Mouse (Mus musculus): ENCODE results near the gene Slc44a5.
"Not testable (repeated sequence)": the region's sequence is repeated elsewhere in the genome, so short reads cannot be mapped to it uniquely, and the experiment has no call there.

Gene Slc44a5

DNA sequence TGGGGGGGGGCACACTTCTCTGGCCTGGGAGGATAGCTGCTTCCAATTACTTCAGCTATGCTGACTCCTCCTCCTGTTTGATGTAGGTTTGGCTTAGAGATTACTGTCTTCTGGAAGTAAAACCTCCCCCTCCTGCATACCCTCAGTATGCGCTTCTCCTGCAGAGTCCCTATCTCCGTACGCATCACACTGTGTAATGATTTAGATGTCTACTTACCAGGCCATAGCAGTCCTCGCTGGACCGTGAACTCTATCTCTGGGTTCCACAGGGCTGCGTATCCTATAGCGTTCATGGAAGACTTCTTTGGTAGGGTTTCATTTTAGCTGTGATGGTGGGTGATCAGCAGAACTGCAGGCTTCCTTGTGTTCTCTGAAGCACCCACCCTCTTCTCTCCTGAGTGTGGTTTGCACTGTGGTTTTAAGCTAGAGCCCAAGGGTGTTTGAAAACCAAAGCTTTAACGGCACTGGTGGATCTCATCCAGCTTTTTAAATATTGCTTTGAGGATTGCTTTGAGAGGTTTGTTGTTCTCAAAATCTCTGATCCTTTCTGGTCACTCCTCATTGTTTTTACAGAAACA is 120.6 kb downstream of the Slc44a5 start:
- DNase-seq (ENCODE audit: low read depth, low spot score) = no peak

DNA sequence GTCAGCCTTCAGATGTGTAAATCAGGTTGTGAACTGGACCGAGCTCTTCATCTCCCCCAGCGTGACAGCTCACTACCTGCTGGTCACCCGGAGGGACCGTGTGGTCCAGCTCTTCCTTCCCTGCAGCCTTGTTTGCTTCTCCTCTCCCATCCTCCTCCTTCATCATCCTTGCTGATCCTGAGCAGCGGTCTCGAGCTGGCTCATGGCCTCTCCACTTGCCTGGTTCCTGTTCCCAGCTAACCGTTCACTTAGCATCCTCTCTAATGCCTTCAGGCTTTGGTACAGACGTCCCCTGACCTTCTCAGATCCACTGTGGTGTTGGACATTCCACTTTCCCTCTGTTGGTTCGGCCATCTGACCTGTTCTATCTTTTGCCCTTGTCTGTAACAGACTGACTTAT is 128.4 kb downstream of the Slc44a5 start:
- no peak for DNase-seq (ENCODE audit: low read depth, low spot score)

DNA sequence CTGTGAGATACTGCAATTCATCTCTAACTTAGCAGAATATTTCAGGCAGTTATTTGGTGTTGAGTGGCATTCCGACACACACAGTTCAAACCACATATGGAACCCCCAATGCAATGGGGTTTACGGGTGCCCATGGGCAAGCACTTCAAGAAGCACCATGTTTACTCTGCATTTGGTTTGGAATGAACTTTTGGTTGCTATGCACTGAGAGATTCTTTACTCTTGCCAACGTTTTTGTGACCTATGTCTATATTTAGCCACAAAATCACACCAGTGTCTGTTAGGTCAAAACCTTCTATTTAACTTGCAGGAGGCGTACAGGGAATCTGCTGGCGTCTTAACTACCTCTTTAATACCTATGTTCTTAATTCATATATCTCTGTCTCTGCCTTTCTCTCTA is 137.3 kb downstream of the Slc44a5 start:
- DNase-seq (ENCODE audit: low read depth, low spot score) = no peak

DNA sequence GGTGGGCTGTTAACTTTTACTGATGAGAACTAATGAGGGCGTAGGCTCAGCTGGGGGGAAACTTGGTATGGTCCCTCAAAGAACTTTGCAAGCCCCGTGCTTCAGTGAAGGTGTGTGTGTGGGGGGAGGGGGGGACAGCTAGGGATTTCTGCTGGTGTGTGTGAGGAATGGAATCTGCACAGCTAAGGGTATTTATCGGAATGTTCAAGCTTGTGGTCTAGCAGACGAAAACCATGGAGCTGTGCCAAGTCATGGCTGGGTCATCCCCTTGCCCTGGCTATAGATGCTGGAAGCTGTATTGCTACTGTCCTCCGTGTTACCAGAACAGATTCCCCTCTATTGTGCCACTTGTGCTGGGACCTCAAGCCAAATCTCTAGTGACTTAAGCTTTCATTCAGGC is 138.0 kb downstream of the Slc44a5 start:
- DNase-seq (ENCODE audit: low read depth, low spot score) = no peak

DNA sequence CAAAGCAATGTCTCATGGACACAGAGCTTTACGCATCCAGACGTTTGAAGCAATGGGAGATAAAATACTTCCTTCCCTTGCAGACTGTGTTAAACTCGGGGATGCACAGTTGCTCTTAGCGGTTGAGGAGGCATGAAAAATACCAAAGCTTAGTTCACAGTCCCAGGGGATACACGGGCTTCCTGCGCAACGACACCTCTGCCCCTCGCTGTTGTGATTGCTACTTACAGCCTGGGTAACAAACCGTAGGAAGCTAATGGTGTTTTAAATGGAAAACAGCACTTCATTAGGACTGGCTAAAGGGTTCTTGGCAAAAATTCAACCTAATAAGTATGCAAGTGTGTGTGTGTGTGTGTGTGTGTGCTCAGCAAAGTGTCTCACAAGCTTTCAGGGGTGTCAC is 141.8 kb downstream of the Slc44a5 start:
- no peak for DNase-seq (ENCODE audit: low read depth, low spot score)

DNA sequence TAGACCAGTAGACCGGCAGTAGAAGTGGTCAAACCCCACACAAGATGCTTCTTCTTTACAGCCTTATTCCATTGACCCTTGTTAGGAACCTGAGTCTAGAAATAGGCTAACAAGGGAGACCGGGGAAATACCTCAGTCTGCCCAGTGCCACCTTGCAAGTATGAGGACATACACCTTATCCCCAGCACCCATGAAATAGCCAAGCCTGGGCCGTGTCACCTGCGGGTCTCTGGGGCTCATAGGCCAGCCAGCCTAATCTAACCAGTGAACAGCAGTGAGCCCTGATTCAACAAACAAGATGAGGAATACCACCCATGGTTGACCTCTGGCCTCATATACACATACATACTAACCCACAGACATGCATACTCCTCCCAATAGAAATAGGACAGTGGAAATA is 142.2 kb downstream of the Slc44a5 start:
- no peak for DNase-seq (ENCODE audit: low read depth, low spot score)

DNA sequence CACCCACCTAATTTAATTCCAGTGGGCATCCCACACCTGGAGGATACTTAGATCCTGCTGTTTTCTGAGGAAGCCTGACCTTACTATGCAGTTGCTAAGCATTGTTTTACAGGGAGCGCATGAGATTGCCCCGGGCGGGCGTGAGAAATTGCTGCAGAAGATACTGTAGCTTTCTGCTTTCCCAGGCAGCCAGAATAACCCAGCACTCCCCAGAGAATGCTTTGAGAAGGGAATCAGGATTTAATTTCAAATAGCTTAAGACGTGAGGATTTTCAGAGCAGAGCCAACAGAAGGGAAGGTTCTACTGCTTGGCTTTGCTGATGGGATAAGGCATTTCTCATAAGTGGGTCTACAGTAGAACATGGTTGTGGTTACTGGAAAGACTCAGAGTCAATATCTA is 142.8 kb downstream of the Slc44a5 start:
- no peak for DNase-seq (ENCODE audit: low read depth, low spot score)

DNA sequence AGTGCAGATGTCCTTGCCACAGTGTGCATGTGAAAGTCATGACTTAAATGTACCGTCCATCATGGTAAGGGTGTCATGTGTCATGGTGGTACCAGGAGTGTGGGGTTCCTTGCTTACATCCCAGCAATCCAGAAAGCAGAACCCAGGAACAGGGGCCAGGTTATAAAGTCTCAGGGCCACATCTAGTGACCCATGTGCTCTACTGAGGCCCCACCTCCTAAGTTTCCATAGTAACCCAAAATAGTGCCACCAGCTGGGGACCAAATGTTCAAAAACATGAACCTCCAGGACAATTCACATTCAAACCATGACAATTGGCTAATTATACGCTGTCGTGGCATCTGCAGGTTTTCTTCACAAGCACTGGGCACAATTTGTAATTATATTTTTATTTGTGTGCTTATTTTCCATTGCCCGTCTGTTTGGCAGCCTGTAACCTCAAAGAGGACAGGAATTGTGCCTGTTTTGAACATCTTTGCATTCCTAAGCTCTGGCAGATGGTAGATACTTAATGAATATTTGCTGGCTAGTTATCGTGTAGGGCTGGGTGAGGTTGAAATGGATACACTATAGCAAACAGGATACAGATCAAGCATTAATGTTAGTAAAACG is 145.9 kb downstream of the Slc44a5 start:
- DNase-seq (ENCODE audit: low read depth, low spot score) = no peak

DNA sequence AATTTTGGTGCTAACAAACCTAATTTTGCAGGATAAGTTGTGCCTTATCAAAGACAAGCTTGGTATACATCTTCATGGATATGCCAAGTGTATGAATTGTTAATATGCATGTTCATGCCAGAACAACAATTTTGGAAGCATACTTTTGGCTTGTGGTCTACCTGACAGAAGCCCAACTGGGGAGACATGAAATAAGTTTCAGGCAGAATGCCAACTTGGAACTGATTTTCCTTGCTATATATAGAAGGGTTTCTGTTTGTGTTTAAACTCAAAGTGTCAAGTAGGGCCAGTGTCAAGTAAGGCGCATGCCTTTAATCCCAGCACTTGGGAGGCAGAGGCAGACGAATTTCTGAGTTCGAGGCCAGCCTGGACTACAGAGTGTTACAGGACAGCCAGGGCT is 149.3 kb downstream of the Slc44a5 start:
- no peak for DNase-seq (ENCODE audit: low read depth, low spot score)

DNA sequence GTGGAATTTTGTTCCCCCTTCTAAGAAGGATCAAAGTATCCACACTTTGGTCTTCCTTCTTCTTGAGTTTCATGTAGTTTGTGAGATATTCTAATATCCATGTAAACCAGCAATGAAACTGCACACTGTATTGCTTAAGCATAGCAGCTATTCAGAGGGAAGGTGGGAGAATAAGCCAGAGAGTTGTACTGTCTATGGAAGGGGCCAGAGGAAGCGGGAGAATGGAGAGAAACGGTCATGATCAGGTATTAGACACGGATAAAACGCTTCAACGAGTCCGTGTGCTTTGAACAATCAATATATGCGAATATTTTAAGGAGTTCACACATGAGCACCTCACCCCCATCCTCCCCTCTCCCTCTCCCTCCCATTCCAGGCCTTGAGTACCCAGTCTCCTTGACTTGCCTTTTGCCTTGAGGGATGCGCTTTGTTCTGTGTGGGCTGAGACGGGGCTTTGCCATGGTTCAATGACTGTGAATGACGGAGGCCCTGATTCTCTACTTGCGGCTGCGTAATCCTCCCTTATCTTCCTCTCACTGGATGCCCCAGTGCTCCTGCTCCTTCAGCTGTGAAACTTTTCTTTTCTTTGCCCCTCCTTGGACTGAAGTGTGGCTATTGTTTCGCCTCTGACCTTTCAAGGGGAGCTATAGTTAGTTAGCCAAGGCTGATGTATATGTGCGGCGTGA is 151.8 kb downstream of the Slc44a5 start:
- no peak for DNase-seq (ENCODE audit: low read depth, low spot score)

DNA sequence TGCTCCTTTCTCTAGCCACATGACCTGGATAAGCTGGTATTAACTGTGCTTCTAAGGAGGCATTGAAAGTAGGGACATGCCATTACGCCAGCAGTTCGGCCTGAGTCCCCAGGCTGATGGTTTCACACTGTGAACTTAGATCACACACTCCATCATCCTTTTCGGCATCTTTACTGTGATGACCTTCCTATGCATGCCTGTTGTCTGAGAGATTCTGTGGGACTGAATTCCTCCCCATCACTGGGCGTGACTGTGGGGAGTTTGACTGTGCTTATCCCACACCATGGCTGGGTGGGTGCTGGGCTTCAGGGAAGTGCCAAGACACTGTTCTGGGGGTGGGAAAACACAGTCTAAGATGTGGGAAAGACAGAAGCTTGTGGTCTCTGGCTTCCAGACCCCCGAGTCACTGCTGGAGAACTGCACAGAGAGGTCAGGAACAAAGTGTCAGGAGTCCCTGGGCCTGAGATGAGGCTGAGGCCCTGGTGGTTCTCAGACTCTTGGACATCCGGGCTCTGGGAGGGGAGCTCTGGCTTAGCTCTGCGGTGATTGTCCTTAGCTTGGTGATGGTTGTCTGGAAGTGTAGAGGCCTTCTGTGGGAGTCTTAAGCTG is 152.6 kb downstream of the Slc44a5 start:
- no peak for DNase-seq (ENCODE audit: low read depth, low spot score)

DNA sequence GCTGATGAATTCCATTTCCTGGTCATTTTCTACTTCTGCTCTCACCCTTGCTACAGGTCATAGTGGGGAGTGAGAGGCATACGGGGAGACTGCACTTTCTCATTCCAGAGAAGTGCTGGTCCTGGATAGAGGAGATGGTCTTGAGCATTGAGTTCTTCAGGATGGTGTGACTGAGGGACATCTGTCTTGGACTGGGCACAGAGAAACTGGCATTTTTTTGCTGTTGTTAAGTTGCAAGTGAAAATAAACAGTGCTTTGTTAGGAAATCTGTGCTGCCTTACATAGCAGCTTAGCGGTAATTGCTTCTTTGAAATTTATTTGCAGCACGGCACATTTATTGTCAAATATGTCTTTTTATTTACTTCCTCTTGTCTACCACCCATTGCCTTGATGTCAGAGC is 154.0 kb downstream of the Slc44a5 start:
- DNase-seq (ENCODE audit: low read depth, low spot score) = no peak

DNA sequence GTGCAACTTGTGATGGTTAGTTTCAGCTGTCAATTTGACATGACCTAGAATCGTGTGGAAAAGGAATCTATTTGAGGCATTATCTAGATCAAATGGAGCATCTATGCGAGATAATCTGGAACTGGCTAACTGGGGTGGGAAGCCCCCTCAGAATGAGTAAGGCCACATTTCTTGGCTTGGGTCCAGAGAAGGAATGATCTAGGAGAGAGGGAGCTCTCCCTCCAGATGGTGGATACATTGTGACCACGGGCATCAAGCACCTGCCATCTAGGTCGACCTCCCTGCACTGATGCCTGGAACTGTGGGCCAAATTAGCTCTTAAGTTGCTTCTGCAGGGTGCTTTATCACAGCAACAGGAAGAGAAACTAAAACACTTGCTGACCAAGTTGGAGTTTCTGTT is 155.8 kb downstream of the Slc44a5 start:
- peak; percentile 32 for DNase-seq (ENCODE audit: low read depth, low spot score)

DNA sequence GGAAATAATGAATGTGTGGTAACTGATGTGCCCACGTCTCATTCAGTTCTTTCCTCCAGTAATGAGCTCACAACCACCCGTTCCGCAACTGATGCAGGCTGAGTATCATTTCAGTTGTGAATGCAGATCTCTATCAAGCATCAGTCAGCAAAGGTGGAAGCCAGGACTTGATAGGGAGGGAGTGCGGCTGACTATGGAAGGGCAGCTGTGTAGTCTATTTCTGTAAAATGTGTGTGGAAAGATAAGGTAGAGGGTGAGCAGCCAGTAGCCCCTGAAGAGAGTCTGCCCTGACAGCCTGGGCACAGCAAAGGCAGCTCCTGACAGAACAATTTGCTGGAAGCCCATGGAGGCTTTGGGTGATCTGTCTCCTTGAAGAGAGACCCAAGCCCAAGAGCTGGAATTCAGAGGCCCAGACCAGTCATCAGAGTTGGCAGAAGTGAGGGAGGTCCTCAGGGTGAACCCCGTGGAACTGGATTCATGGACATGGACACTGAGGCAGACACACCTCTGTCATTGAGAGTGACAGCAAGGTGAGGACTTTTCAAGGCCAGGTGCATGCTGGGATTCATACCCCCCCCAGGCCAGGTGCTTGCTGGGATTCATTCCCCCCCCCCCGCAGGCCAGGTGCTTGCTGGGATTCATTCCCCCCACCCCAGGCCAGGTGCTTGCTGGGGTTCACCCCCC is 157.3 kb downstream of the Slc44a5 start:
- no peak for DNase-seq (ENCODE audit: low read depth, low spot score)

DNA sequence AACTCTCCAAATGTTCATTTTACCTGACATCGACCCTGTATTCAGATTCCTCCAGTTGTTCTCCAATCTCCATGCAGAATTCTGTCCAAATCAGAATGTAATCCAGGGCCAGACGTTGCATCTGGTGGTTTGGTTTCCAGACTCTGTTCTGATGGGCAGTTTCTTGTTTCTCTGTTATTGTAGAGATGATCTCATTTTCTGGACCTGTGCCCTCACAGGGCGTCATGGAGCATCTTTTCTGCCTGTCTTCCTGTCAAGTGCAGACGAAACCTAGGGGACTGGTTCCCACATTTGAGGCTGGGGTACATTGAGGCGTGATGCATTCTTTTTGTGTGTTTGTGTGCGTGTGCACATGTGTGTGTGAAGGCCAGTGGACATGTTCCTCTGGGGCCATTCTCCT is 160.8 kb downstream of the Slc44a5 start:
- DNase-seq (ENCODE audit: low read depth, low spot score) = no peak

DNA sequence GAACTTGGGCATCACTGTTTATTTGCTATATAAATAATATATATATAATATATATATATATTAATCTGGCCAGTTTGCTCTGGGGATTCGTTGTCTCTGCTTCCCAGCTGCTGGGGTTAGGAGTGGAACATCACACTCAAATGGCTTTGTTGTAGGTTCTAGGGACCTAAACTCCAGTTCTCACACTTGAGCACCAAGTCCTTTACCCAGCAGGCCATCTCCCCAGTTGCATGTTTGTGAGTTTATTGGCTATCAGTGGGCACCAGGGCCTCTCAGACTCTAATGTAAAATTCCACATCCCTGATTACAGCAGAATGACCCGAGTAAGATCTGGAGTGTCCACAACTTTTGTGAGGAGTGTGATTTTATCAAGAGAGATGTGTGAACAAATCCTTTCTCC is 161.5 kb downstream of the Slc44a5 start:
- DNase-seq (ENCODE audit: low read depth, low spot score) = no peak

DNA sequence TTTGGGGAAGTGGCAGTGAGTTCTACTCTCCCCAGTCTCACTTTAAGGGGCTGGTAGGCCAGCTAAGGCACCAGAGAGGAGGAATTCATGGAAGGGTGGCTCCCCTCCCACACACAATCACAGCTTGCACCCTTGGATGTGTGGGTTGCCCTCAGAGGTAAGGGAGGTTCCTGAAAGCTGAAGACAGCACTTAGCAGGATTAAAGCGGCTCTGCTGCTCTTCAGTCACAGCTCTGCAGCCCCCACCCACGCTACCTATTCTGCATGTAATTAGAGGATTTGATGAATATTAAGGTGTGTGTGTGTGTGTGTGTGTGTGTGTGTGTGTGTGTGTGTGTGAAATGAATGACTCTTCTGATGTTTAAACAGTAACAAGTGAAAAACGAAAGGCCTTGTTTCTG is 163.3 kb downstream of the Slc44a5 start:
- no peak for DNase-seq (ENCODE audit: low read depth, low spot score)

DNA sequence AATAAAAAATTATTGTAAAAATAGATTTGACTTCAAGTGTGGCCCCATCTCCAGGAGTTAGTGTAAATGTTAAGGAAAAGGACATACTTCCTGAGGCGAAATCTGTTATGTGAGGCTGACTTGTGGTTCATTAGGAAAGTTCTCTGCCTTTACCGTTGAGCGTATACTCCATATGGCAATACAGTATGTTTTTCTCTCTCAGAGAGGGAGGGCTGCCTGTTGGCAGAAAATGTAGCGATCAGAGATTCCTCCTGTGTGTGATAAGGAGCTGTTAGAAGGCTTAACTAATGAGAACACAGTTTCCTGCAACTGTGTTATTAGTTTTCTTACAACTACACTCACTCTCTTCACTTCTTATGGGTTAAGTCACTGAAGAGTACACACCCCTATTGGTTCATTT is 168.1 kb downstream of the Slc44a5 start:
- no peak for DNase-seq (ENCODE audit: low read depth, low spot score)

DNA sequence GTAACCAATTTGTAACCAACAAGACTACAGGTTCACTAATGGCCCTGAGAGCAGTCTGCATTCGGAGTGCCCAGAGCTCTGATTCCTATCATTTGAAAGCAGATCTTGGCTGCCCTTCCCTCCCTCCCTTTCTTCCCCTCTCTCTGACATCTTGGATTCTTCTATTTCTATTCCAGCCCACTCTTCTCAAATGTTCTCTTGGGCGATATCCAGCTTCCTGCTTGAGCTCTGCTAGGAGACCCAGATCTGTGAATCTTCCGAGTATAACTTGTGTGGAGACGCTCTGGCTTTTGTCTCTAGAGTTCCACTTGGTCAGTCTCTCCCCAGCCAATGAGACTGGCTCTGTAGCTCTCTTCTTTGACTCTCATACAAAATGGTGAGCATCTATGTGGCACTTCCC is 169.4 kb downstream of the Slc44a5 start:
- no peak for DNase-seq (ENCODE audit: low read depth, low spot score)

DNA sequence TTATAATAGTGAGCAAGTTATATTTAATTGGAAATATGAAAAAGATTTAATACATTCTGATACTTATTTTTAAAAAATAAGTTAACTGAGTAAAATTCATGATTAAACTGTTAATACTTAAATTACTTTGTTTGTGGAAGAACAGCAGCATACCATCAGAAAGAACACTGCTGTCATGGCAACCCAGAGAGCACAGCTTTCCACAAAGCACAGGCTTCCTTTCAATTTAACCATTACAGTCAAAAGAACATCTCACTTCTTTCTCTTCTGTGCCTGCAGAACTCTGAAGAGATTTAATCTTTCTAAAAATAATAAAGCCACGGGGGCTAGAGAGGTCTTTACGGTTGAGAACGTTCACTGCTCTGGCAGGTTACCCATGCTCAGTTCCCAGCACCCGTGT is 172.5 kb downstream of the Slc44a5 start:
- no peak for DNase-seq (ENCODE audit: low read depth, low spot score)

DNA sequence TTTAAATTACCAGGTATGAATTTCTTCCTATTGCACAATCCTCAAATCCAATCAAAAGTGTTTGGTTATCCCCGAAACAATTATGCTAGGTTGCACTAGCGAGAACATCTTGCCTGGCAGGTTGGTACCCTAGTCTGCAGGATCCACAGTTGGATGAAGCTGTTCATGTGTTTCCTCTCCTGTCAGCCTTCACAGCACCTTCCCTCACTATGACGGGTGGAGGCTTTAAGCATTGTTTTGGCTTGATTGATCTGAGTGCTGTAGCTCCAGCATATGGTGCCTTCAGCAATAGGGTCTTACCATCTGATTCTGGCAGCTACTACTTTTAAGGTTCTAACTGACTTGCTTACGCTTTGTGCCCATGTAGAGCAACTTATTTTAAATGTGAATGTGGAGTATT is 176.5 kb downstream of the Slc44a5 start:
- DNase-seq (ENCODE audit: low read depth, low spot score) = no peak

DNA sequence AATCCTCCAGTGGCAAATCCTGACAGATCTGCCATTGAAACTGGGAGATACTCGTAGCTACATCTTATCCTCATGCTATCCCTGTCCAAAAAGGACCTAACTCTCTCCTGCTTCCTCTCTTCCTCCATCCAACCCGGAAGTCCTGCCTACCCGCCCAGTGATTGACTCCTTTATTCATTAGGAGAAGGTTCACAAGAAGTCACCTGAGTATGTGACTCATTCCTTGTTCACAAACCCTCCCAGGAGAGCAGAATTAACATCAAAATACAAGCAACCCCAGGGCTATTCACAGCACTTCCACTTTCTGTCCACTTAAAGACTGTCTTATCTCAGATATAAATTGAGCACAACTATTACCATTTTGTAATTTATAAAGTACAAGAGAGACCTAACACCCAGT is 180.3 kb downstream of the Slc44a5 start:
- not testable (repeated sequence) for DNase-seq (ENCODE audit: low read depth, low spot score)
